Mouse (Mus musculus) gastrocnemius, postnatal 10 days (tissue): ENCODE data around the gene Ero1lb. TPM values are rescaled to one million over a fixed set of nuclear protein-coding genes. Genes with fewer than 3 reads are reported as not detected.

ENCODE experiments used
- DNase-seq: peaks from one replicate; pipeline ENCODE4 v3.0.0; 2021; ENCODE audit warnings: mixed read lengths
- long read RNA-seq, 2 experiments: library from polyadenylated mRNA; stranded (forward); transcript quantifications; one replicate each; pipeline ENCODE4 v2.0.0; 2021
- total RNA-seq, 2 experiments: library from RNA; stranded (reverse); gene quantifications; 2 replicates each; pipeline ENCODE4 v1.2.3; 2021

Gene Ero1lb
- 1 to 10 TPM in 1 of 2 experiments, under 1 TPM in 1; 0.82 to 1.4 TPM for total RNA-seq
- long read RNA-seq, experiment 1: 0 reads
- long read RNA-seq, experiment 2: 0 reads

DNA sequence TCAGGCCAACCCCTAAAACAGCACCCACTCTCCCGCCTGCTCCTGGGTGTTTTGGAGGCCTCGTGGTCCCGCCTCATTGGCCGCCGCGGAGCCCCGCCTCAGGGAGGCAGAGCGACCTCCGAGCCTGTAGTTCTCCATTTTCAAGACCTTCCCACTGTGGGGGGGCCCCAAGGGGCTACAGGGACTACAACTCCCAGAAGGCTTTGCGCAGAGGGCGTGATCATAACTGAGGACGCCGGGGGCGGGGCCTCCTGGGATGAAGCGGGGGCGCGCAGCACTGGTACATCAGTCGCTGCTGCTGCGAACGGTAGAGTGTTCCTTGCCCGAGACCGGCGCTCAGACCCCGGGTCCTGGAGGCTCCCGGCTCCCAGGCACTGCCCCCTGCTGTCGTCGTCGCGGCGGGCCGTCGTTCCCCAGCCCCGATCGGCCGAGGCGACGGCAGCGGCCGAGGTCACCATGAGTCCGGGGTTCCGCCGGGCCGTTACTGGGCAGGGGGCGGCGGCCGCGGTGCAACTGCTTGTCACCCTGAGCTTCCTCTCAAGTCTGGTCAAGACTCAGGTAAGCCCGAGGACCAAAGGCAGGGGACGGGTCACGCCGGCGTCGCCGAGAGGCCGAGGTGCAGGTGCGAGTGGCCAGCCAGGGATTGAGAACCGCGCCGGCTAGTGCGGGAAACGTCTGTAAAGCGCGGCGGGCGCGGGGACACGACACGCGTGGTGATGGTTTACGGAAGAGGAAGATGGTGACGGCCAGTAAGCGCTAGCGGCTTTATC lies at the start of gene Ero1lb:
TSS of gene Ero1lb (plus strand) at position 254 of the 770 bp plus-strand sequence.
- DNase-seq: peak; percentile 95

DNA sequence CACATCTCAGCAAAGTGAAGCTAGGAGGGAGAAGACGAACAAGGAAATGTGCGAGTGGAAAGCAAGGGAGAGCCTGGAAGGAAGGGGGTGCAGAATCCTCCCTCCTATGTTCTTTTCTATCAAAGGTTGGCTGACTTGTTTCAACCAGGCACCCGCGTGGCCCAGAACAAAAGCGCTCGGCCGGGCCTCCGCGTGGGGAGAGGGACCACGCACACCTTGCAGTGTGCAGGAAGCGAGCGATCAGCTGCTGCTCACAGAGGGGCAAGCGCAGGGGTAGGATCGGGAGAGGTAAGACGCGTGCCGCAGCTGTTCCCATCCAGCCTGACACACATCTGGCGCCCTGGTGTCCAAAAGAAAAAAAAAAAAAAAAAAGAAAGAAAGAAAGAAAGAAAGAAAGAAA lies 46.3 kb upstream of the Ero1lb start:
- DNase-seq: no peak

DNA sequence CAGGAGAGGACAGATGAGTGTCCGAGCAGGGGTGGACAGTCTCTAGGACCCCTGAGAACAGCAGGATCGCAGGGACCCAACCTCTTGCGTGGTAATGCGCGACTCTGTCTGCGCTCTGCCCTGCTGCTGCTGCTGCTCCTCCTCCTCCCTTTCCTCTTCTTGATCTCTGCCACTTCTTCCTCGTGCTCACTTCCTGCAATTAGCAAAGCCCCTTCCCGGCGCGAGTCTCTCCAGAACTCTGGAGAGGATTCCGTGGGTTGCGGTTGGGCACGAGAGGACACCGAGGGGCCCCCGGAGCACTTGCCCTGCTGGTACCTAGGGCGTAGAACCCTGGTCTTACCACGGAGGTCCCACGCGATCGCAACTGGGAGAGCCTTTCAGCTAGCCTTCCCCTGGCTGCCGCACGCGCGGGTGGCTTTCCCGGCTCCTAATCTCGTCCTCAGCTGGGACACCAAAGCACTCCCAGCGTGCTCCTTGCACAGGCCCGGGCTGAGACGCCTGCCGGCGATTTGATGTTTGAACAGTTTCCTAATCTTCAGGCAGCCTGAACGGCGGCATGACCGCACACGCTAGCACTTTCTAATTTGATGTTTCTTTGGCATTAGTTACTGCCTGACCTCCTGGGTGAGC lies 45.6 kb upstream of the Ero1lb start, which contains the start of gene Edaradd:
TSS of gene Edaradd (minus strand) at position 484 of the 630 bp plus-strand sequence.
- DNase-seq: peak; percentile 52

GRCm38 (mm10) chr13:12522346-12522745 lies 43.3 kb upstream of the Ero1lb start:
- no peak for DNase-seq

DNA sequence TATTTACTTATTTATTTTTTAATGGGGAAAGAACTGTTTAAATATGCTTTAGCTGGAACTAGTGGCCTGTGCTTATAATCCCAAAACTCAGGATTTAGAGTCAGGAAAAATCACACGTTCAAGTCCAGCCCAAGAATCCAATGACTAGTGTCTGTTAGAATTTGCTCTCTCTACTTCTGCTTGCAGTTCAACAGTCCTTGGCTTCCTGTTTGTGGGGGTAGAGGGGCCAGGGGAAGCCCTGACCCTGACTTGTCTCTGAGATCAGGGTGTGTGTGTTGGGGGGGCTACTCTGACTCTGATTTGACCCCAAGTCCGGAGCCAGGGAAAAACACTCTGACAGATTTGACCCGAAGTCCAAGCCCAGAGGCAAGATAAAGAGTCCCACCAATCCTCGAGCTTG lies 40.0 kb upstream of the Ero1lb start:
- no peak for DNase-seq

DNA sequence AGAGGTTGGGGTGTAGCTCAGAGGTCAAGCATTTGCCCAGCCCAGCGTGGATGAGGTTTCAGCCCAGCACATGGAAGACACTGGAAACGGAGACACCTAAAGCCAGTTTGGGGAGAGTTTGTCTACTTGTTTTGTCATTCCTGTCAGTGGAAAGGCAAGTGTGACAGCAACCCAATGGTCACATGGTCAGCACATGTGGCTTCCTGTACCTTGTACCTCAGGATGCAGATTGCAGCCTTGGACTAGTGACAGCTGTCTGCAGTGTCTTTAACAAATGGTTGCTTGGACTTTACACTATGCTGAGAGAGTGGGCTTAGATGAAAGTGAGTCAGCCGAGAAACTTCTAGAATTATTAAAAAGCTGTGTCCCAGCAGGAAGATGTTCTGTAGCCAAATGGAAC lies 31.0 kb upstream of the Ero1lb start:
- DNase-seq: no peak

GRCm38 (mm10) chr13:12537971-12538370 lies 27.7 kb upstream of the Ero1lb start:
- DNase-seq: peak; percentile 27

GRCm38 (mm10) chr13:12539716-12540115 lies 26.0 kb upstream of the Ero1lb start:
- DNase-seq: no peak

DNA sequence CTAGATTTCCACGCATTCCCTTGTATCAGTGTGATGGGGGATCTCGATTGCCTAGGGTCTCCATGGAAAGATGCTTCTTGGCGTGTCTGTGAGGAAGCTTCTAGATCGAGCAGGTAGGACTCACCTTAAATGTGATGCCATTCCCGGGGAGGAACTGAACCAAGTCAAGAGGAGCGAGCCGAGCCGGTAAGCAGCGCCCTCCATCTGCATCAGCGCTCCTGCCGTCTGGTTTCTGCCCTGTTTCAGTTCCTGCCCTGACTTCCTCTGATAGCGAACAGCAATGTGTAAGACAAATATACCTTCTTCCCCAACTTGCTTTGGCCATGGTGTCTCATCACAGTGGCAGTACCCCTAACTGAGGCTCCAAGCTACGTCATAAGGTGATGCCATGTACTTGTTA lies 25.6 kb upstream of the Ero1lb start:
- DNase-seq: no peak

GRCm38 (mm10) chr13:12542006-12542981 lies 23.4 kb upstream of the Ero1lb start:
- peak; percentile 22 for DNase-seq

DNA sequence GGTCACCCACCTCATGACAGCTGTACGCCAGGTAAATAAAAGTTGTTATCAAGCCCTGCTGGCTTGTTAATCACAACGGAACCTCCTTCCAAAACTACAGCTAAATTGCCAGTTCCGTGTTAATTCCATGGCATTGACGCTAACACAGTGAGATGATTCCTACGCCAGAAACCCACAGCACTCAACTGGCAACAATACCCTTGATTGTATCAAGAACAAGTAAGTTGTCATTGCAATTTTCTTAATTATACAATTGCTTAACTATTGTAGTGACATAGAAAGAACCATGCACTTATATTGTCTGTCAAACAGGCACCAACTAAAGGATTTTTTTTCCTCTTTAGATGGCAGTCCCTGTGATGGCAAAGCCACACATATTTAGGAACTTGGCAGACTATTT lies 22.4 kb upstream of the Ero1lb start:
- DNase-seq: no peak

GRCm38 (mm10) chr13:12543880-12544568 lies 21.6 kb upstream of the Ero1lb start:
- DNase-seq: no peak

- no peak for DNase-seq
Observed at GRCm38 (mm10) chr13:12554211-12554610, 11.5 kb upstream of the Ero1lb start.

DNA sequence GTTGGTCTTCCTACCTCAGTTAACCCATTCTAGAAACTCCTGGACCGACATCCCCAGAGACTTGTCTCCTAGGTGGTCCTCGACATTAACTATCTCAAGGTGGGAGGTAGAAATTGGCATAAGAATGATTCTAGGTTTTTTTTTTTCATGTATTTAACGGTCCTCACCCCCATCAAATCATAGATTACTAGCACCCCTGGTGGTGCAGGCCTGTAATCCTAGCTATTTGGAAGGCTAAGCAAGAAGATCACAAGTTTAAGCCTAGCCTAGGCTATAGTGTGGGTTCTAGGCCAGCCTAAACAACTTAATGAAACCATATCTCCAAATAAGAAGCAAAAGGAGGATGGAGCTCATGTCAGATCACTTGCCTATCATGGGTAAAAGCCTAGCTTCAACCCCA lies 6.6 kb upstream of the Ero1lb start:
- no peak for DNase-seq

GRCm38 (mm10) chr13:12559462-12560120 lies 6.1 kb upstream of the Ero1lb start:
- no peak for DNase-seq

GRCm38 (mm10) chr13:12561729-12562128 lies 3.9 kb upstream of the Ero1lb start:
- DNase-seq: no peak

GRCm38 (mm10) chr13:12562256-12562655 lies 3.4 kb upstream of the Ero1lb start:
- DNase-seq: no peak

- no peak for DNase-seq
Observed at GRCm38 (mm10) chr13:12567936-12568335, 2.3 kb downstream of the Ero1lb start.

GRCm38 (mm10) chr13:12568597-12569469 lies 3.2 kb downstream of the Ero1lb start:
- no peak for DNase-seq

DNA sequence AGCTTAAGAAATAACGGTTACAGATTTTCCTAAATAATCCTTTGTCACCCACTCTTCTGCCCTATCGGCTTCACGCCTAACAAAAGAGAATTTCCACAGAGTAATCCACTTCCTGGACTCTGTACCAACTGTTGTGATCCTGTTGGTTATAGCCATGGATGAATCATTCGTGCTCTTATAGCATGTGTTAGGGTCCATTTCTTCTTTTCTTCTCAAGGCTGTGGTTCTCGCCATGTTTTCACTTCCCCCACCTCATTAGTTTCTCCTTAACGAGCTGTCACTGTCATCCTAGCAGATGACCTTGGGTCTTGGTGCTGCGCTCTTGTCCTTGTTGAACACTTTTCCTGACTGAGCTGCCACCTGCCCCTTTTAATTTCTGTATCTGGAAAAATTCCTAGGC lies 4.1 kb downstream of the Ero1lb start:
- no peak for DNase-seq
